Mouse (Mus musculus) mature B cell (primary cell): ENCODE data around the gene Trak1.

ENCODE experiments used
- in situ Hi-C: fragments of 300-500 bp; cut with MboI; formaldehyde crosslinking; loops from 2 replicates; pipeline ENCODE4 v1.14.3; 2019

The Trak1 gene

DNA sequence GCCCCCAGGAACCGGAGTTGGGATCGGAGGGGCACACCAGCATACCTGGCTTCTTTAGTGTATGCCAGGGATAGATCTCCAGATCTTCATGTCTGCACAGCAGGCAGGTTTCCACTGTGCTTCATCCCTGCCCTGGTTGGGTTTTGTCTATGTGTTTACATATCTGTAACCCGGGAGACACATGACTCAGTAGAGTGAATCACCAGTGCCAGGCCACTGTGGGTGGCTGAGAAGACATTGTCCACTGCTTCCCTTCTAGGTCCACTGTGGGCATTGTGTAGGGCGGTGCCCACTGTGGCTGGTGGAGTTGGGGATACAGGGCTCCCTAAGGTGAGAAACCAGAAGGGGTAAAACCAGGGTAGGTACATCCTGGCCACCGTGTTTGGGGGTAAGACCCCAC is 98.5 kb downstream of the Trak1 start:
- in situ Hi-C loops: no loop called here

DNA sequence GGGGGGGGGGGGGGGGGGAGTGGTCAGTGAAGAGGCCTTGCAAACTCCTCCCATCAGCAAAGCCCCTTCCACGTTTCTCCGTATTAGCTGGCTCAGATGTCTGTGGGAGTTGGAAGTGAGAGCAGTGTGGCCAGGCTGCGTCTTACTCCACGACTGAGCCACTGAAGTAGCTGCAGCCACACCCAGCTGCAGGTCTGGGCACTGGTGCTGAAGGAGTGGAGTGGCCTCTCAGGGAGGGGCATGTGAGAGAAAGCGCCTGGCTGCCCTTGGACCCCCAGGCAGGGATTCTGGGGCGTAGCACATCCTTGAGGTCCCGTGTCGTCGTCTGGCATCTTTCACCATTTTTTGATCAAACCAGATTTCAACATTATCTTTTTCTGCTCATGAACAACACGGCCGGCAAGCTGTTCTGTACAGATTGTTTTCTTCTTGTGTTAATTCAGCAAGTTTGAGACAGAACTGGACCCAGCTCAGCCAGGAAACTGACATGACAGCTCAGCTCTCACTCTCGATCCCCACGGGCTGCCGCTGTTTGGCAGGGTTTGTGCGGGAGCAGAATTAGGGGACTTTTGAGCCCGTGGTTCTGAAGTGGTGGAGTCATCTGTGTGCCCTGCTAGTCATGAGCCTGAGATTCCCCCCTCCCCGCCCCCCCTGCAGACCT is 100.9 kb downstream of the Trak1 start:
- in situ Hi-C loops: no loop called here

DNA sequence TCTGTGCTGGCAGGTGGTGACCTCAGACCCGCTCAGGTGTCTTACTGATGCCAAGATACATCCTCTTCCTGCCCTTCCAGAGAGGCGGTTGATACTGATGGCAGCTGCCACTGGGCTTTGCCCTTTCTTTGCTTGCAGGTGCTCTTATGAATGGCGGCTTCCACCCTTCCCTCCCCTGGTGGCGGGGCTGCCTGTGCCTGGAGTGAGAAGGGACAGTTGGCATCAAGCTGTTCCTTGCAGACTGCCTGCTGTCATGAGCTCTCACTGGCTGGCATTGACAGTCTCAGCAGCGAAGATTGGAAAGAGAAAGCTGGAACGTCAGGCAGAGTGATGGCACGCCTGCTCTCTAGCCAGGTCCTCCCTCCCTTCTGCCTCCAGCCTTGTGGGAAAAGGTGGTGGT is 101.5 kb downstream of the Trak1 start:
- in situ Hi-C loops: no loop called here

DNA sequence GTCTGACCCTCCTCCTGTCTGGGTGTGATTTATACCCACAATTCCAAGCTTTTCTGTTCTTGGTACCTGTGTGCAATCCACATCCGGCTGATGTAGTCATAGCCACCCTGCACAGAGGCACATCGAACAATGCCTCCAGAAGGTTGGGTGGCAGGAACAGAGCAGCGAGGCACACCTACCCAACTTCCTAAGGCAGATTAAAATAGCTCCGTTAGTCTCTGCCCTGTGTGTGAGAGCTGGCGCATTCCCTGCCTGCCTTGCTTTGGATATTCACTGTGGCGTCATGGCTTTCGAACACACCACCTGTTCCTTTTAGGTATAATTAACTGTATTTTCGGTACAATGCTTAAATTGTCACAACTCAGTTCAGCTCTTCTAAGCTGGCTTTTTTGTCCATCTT is 103.3 kb downstream of the Trak1 start:
- in situ Hi-C loops: no loop called here

DNA sequence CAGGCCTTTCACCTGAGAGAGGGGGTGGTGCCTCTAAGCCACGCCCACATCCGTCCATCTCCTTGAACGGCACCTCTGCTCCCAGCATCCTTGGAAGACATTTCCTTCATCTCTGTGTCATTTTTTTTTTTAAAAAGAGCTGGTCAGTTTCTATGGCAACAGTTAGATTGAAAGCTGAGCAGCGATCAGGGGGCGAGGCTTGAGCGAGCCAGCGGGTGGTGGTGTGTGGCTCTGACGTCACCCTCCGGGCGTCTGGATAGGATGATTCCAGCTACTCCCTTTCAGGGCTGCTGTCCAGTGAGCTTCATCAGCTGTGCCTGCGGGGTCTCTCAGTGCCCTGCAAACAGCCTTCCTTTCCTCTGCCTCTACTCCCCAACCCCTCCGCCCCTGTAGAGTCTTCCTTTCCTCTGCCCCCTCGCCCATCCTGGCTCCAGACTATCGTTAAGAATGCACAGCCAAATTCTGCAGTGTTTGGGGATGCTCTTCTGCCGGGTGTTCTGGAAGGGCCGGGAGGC is 105.9 kb downstream of the Trak1 start:
- in situ Hi-C loops: no loop called here

DNA sequence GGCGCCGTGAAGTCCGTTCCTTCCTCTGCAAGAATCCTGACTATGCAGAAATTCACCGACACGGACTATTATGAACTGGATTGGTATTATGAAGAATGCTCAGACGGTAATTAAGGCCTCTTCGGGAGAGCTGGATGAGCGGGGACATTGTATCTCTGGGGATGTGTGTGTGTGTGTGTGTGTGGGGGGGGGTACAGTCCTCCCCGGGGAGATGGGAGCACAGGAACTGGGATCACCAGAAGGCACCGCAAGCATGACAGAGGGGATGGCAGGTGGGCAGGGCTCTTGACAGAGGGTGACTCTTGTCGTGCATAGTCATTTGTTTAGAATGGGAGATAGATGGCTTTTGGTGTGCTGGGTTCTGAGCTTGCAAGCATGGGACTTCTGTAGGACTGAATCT is 106.4 kb downstream of the Trak1 start:
- in situ Hi-C loops: no loop called here

DNA sequence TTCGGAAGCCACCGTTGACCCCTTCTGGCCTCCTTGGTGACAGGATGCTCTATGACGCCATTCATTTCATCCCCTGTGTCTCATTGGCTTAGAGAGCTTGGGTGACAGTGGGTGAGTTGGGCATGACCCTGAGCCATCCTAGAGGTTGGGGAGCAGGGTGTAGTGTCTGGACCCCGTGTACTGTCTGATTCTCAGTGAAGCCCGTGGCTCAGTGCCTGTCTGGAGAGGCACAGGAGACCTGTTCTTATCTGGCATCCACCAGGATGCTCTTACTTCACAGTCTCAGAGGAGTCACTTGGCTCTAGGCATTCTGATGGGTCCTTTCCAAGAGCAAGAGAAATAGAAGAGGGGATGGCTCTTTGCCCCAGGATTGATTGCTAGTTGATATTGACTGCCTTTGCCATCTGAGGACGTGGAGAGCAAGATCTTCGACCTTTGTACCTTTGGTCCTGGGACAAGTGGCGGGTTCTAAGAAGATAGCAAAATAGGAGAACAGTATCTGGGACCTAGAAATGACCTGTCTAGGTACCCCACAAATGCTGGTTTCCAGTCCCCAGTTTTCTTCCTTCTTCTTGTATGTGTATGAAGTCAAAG is 107.9 kb downstream of the Trak1 start:
- in situ Hi-C loops: no loop called here

DNA sequence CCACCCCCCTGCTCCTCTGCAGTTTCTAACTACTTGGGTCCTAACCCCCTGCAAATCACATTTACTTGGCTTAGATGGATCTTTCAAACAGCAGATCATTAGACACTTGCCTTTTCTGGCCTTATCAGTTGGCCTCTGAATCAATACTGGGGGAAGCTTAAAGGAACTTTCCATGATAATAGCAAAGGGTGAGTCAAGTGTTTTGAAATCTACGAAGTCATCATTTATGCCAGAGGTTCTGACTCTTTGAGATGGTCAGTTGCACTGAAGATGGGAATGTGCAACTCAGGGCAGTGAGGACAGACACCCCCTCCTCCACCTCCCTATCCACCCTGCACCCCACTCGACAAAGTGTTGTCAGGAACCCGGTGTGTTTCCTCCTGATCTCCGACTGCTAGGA is 108.5 kb downstream of the Trak1 start:
- in situ Hi-C loops: no loop called here

DNA sequence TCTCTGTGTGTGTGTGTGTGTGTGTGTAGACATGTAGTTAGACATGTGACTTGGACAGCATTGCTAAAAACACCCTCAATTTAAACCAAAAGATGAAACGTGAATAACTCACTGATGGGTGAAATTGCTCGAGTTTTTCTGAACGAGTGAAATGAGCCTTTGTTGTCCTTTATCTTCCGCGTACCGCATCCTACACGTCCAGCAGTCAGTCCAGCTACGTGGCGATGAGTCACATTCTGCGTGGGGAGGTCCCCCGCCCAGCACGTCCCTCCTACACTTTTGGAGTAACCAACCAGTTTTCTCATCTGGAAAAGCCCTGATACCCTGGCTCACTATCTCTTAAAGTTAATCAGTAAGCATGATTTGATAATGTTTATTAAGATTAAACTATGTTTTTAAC is 116.9 kb downstream of the Trak1 start:
- in situ Hi-C loops: no loop called here

DNA sequence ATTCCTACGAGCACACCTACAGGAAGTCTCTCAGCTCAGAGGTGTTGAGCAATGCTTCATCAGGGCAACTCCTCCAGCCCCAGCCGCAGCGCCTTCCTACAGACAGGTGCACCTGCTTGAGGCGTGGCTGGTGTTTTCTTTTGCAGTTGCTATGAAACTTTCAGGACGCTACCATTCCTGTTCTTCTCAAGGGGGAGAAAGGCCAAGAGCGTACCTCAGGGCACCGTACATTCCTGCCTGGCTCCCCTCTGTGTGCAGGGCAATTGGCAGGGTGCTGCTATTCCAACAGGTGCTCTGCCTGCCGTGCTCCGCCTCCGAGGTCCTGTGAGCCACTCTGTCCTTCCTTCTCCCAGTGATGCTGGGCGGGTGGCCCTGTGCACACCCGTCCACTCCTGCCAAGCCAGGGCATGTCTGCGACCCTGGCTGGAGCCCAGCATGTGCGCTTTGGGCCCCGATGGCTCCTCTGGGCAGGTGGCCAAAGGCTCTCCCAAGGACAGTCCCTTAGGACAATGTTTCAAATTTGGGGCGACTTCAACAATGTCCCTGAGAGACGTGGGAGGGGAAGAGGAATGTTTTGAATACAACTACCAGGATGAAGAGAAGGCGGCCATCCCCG is 118.4 kb downstream of the Trak1 start:
- in situ Hi-C loops: no loop called here

DNA sequence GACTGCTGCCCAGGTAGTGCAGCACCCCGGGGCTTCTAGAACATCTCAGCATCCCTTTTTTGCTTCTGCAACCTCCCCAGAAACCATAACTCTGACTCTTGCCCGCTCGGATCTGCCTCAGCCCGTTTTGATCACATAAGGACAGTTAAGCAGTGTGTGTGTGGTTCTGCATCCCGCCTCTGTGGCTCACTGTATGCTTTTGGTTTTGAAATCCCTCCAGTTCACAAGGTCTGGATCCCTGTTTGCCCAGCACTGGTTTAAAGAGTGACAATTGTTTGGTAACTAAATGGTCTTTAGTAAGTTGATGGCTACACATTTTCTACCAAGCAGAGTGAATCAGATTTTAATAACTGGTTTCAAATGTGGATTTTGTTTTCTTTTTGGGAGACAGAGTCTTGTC is 119.2 kb downstream of the Trak1 start:
- in situ Hi-C loops: no loop called here

DNA sequence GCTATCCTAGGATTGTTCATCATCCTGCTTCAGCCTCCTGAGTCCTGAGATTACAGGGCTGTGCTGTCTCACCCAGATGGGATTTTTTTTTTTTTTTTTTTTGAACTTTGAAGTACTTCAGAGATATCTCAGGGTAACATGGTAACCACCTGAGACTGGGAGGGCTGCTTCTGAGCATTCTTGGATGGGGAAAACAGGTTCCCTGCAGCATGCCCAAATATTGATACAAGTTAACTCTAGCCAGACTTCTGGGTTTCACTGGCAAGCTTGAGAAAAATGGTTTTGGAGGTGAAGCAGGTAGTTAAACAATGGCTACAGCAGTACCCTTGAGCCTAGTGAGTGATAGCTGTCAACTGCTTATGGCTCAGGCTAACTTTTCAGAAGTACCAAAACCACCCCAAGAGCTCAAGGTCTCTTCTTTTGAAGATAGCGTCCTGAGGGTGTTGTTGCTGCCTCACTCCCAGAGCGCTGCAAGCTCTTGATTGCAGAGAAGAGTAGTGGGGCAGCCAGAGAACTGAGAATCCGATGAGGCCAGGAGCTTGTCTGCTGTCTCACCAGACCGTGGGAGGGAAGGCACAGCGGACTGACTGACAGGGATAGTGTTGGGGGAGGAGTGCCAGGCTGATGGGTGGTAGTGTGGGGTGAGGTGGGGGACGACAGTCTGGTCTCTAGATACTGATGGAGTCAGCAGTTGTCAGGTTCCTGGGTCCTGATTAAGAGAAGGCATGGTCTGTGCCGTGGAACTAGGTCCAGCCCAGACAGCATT is 119.8 kb downstream of the Trak1 start:
- in situ Hi-C loops: no loop called here

DNA sequence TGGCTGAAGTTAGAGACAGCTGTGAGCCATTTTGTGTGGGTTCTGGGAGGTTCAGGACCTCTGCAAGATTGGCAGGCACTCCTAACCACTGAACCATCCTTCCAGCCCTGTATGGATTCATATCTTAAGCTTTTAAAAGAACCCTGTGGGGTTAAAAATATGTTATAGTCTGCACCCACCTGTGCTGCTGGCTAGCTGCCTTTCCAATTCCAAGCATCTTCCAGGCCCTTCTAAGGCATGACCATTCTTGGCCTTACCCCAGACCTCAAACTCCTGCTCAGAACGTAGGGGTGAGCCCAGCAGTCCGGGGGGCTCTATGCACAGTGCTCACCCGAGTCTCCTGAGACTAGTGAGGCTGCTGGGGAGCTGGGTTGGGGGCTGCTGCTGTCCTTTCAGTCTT is 121.7 kb downstream of the Trak1 start:
- in situ Hi-C loops: no loop called here

DNA sequence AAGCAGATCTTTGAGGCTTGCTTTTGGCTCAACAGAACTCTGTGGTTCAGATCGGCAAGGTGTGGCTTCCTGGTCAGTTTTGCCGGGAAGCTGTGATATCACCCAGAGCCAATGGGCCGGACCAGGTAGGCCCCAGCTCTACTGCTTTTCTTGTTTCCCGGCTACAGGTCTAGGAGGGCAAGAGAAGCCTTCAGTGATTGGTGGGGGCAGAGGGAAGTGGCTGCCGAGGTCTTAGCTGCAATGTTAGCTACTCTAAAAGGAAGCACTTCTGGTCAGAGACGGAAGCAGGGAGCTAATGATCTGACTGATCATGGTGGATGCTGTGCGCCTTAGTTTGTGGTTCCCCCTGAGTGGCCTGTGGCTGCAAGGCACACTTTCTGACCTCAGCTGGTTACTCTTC is 122.3 kb downstream of the Trak1 start:
- in situ Hi-C loops: no loop called here

DNA sequence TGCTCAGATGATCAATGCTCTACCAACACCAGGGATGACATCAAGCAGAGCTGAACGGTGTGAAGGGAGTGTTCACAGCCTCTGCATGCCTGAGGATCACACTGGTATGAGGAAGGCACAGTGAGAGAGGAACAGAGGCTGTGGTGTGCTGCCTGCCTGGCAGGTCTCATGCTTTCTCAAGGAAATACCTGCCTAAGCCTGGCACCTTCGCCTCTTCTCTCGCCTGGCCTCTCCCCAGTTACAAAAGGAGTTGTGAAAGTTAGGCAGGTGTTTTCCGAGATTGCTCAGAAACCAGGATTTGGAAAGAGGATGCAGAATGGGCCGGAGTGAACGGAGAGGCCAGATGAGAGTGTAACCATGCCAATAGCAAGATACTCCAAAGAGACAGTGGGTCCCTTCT is 123.5 kb downstream of the Trak1 start:
- in situ Hi-C loops: no loop called here

DNA sequence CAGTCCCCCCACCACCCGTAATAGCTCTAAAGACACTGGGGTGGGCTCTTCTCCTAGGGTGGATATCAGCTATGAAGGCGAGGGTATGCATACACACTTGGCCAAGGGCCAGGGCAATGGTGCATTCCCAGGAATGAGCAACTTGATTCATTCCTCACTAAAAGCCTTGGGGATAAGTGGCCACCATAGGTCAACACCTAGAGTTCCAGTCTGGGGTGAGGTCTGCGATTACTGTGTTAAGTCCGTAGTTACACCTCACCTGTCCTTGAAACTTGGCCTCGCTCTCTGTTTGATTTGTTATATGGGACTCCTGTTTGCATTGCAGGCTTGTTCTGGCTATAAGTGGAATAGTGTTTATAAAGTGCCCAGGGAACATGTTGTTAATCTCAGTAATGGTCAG is 125.1 kb downstream of the Trak1 start:
- in situ Hi-C loops: no loop called here

DNA sequence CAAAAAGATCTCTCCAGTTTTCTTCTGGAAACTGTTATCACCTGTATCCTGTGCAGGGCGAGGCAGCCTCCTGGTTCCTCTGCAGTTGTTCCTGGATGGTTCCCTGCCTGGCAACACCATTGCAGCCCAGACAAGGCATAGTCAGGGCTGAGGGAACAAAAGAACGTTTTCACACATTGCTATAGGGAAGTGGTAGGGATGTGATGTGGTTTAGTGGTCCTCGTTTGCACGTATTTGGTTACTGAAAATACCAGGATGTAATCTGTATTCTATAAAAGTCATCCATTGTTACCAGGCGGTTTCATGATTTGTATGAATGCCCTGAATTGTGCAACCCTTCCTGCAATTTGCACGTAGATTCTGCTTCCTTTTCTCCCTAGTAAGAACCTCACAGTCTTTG is 126.3 kb downstream of the Trak1 start:
- in situ Hi-C loops: no loop called here

DNA sequence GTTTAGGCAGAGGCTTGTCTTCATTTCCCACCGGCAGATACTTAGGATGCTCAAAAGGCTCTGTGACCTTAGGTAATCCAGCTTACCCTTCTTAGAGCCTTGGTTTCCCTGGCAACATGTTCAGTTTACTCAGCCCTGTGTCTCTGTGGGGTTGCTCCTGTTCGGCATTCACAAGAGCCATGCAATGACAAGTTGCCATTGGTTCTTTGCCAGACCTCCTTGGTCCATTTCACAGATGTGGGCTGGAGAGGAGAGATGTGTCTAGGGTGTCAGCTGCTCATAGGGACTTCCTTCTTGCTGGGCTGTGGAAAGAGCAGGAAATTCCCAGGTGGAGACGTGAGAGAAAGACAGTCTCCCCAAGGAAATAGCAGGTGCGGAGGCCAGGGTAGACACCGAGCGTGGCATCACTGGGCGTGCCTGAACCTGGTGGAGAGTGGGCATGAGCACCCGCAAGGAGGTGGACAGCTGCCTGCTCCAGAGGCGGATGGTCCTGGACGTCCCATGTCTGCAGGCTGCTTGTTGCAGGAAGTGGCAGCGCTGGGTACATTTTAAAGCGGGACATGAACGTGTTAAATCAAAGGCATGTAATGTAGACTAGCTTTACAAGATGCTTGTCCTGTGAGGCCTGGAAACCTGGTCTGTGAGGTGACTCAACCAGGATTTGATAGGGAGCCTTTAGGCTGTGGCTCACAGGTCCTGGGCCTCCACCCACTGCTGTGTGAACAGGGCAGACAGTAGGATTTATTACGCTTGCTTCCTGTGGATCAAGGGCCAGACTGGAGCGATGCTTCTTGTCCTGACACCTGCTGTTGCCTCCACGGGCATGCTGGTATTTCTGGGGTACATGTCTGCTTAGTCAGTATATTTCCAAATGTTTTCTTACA is 127.2 kb downstream of the Trak1 start:
- in situ Hi-C loops: no loop called here

DNA sequence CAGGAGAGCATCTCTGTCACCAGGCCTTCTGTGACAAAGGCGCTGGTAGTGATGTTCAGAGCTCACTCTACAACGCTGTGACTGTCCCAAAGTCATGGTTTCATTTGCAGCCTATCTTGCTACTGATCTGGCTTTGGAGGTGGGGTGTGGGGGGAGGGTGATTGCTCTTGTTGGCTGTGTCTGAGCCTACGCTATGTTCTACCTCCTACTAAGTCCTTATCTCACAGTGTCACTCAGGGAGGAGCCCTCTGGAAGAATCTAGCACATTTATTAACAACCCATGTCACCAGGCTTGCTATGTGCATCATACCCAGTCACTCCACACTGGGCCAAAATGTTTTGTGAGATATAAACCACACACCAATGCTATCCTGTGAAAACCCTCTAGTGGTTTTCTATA is 129.1 kb downstream of the Trak1 start:
- in situ Hi-C loops: no loop called here

DNA sequence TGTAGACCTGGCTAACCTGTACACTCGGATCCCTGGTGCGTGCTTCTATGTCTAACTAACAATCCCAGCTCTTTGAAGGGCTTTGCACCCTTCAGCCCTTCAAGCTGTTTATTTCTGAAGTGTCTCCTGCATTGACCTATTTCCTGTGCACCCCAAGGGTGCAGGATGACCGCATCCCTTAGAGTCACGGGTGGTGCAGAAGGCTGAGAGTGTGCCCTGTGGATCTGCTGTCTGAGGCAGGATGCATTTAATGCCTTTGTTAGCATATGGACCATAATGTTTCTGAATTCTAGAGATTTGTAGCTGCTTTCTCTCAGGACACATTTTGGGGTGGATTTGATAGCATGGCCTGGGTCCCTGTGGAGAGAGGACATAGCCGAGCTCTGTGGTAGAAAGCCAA is 129.6 kb downstream of the Trak1 start:
- in situ Hi-C loops: no loop called here

DNA sequence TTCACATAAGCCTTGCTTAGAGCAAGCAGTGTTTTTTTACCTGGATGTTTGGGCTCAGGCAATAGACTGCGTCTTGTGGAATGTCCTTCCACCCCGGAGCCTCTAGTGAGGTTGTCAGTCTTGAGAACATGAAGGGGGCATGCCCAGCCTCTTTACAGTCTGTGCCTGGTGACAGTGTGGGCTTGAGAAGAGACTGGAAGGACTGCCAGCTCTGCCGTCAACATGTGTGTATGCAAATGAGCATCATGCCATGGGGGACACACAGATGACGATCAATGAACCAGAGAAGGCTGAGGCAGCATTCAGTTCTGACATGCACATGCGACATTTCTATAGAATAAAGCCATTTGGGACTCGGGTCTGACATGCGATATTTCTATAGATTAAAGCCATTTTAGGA is 132.3 kb downstream of the Trak1 start:
- in situ Hi-C loops: no loop called here

DNA sequence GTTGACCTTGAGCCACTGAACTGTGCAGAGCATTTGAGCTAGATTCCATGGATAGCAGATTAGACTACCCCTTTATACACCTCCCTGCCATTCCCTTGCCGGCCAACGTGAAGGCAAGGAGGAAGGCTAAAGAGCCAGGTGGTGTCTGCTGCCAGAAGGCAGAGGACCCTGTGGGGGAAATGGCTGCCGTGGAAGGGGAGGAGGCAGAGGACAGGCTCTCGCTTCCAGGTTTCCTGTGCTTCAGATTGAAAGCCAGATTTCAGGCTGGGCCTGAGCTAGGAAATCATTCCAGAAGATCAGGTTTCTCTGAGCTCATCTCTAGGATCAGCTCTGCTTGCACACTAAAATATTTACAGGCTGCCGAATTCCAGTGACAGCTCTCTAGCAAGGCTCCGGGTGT is 133.1 kb downstream of the Trak1 start:
- in situ Hi-C loops: no loop called here
